Mouse (Mus musculus): Measurements from ENCODE around the gene Rfng. TPM values are rescaled to one million over a fixed set of nuclear protein-coding genes. Genes with fewer than 3 reads are reported as not detected.
"Not testable (repeated sequence)": the region's sequence is repeated elsewhere in the genome, so short reads cannot be mapped to it uniquely, and the experiment has no call there.

Gene Rfng
- polyA plus RNA-seq, 1 experiment: not detected

DNA sequence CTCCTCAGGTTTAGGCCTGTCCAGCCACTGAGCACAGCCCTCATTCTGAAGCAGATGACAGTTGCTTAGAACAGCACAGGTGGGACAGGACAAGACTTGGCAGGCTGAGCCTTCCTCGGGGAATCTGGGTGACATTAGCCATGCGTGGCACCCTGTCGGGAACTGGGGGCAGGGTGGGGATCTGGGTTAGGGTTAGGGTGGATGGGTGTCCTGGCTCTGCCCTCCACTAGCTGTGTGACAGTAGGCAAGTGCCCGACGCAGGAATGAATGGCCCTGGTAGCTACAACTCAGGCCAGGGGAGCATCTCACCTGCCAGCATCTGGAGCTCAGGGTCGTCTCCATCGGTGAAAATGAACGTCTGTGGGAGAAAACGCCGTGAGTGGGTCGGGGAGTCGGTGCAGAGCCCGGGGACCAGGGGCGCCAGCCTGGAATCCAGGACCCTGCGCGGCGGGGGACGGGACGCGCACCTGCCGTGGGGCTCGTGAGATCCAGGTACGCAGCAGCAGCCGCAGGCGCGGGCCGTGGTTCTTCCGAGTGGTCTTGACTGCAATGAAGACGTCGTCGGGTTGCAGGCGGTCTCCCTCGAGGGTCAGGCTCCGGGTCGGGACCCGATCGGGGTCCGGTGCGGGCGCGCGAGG lies 462 bp downstream of the Rfng start:
- TF ChIP-seq CTCF (IDR thresholded peaks at IDR 0.05; ENCODE audit: insufficient read depth, low read depth, low read length) (no peak), POLR2A (IDR thresholded peaks at IDR 0.05; ENCODE audit: insufficient read depth, low read depth, low read length) (no peak)
- Histone ChIP-seq H3K4me1 (ENCODE audit: control insufficient read depth, insufficient read depth, low read length) (peaks cover 28% of the 10 kb centered on the region), H3K4me3 (ENCODE audit: insufficient read depth, low read depth, low read length) (peak overlapping the region; percentile 97), H3K27ac (ENCODE audit: insufficient read depth, low read depth, low read length) (peak overlapping the region; percentile 21; the same call in 1 of the 2 replicates)
- 1% methylated on average over 42 of the region's 42 CpGs for WGBS

DNA sequence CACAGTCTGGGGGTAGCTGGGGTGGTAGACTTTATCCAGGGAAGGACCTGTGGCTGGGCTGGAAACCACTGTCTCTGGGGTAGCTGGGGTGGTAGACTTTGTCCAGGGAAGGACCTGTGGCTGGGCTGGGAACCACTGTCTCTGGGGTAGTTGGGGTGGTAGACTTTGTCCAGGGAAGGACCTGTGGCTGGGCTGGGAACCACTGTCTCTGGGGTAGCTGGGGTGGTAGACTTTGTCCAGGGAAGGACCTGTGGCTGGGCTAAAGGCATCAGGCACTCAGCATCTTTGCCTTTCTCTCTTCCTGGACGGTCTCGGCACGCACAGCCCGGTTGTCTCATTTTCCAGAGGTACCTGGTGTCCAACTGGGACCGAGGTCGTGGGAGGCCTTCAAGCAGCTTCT lies 2.6 kb downstream of the Rfng start:
- peaks cover 28% of the 10 kb centered on the region for H3K4me1 ChIP-seq (ENCODE audit: control insufficient read depth, insufficient read depth, low read length)
- not testable (repeated sequence) for H3K27ac ChIP-seq (ENCODE audit: insufficient read depth, low read depth, low read length); H3K4me3 ChIP-seq (ENCODE audit: insufficient read depth, low read depth, low read length)
- 97% methylated on average over 6 of the region's 6 CpGs for WGBS

DNA sequence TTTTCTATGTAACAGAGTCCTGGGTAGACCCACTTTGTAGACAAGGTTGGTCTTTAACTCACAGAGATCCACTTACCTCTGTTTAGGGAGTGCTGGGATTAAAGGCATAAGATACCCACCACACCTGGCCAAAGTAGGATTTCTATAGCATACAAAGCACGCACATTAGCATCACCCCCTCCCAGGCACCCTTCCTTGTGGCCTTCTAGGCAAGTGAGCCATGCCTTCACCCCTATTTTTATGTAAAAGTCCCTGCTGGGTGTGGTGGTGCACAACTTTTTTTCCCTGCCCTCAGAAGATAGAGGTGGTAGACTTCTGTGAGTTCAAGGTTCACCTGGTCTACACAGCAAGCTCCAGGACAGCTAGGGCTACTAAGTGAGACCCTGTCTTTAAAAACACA lies 4.1 kb downstream of the Rfng start:
- TF ChIP-seq POLR2A (IDR thresholded peaks at IDR 0.05; ENCODE audit: insufficient read depth, low read depth, low read length) (no peak), CTCF (IDR thresholded peaks at IDR 0.05; ENCODE audit: insufficient read depth, low read depth, low read length) (no peak)
- Histone ChIP-seq H3K4me1 (ENCODE audit: control insufficient read depth, insufficient read depth, low read length) (peaks cover 17% of the 10 kb centered on the region), H3K27ac (ENCODE audit: insufficient read depth, low read depth, low read length) (no peak overlapping the region), H3K4me3 (ENCODE audit: insufficient read depth, low read depth, low read length) (no peak overlapping the region)
- WGBS: 93% methylated on average over 1 of the region's 1 CpGs

DNA sequence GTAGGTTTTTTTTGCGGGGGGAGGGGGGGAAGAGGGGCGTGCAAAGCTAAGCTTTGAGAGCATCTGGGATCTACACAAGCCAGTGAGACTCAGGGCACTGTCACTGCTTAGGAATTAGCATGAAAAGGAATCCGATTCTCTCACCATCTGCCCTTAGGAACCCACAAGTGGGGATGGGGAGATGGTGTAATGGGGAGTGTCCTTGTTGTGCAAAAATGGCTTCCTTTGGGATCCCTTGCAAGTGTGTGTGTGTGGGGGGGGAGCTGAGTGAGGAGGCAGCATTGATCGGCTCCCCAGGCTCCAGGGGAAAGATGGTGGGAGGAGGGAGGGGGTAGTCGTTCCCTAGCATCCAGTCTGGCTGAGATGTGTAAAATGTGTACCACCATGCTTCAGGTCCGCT lies 6.9 kb downstream of the Rfng start:
- TF ChIP-seq POLR2A (IDR thresholded peaks at IDR 0.05; ENCODE audit: insufficient read depth, low read depth, low read length) (no peak), CTCF (IDR thresholded peaks at IDR 0.05; ENCODE audit: insufficient read depth, low read depth, low read length) (no peak)
- H3K4me1 ChIP-seq (ENCODE audit: control insufficient read depth, insufficient read depth, low read length): peaks cover under 1% of the 10 kb centered on the region; the same call in 1 of the 2 replicates
- no peak overlapping the region for H3K4me3 ChIP-seq (ENCODE audit: insufficient read depth, low read depth, low read length)
- WGBS: 18% methylated on average over 6 of the region's 6 CpGs
- no peak overlapping the region for H3K27ac ChIP-seq (ENCODE audit: insufficient read depth, low read depth, low read length)

DNA sequence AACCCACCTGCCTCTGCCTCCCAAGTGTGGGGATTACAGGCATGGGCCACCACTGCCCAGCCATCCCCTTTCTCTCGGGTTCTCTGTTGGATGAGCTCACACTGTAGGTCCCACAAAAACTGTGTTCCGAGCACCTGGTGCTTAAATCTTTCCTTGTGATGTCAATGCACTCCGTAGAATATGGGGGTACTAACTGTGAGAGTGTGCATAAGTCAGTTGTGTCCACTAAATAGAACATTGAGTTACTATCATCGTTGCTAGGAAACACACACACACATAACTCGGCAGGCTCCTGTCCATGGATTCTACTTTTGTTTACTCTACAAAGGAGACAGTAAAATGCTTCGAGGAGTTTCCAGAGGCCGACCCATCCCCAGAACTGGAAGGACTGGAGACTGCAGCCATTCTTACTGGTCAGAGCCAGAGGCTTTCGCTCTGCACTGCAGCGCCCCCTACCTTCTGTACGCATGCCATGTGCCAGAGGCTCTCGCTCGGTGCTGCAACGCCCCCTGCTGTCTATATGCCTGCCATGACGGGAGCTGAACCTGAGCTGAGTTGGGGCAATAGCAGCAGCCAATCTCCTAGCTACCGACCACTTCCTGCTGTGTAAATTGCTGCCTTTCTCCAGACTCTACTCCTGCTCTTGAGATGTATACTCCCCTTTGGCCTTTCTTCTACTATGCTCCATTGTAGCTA lies 8.1 kb downstream of the Rfng start:
- TF ChIP-seq CTCF (IDR thresholded peaks at IDR 0.05; ENCODE audit: insufficient read depth, low read depth, low read length) (peak; percentile 100), POLR2A (IDR thresholded peaks at IDR 0.05; ENCODE audit: insufficient read depth, low read depth, low read length) (no peak)
- WGBS: 17% methylated on average over 15 of the region's 15 CpGs
- H3K4me1 ChIP-seq (ENCODE audit: control insufficient read depth, insufficient read depth, low read length): no peaks in the 10 kb centered on the region
- H3K4me3 ChIP-seq (ENCODE audit: insufficient read depth, low read depth, low read length): no peak overlapping the region
- no peak overlapping the region for H3K27ac ChIP-seq (ENCODE audit: insufficient read depth, low read depth, low read length)

DNA sequence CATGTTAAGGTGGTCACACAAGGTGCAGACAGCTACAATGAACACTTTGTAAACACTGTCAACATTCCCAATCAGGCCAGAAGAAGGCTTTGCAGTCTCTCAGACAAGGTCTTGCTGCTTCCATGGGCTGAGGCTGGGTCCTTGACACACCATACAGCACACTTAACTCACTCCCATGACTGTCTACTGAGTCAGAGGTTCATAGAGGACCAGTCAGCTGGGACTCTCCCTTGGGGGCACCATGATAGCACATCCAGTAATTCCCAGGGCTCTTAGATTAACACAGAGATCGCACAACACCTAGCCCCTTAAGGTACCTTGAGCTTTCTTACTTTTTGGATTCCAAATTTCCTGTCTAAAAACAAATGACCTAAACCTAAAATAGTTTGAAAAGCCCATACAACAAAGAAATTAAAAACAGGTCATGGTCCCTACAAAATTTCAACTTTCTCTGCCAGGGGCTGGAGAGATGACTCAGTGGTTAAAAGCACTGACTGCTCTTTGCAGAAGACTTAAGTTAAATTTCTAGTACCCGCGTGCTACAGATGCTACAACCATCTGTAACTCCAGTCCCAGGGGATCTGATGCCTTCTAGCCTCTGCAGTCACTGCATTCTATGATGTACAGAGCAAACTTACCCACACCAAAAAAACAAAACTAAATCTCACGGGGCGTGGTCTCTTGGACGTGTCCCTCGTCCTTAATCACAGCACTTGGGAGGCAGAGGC lies 10.4 kb downstream of the Rfng start:
- TF ChIP-seq POLR2A (IDR thresholded peaks at IDR 0.05; ENCODE audit: insufficient read depth, low read depth, low read length) (no peak), CTCF (IDR thresholded peaks at IDR 0.05; ENCODE audit: insufficient read depth, low read depth, low read length) (no peak)
- 93% methylated on average over 7 of the region's 7 CpGs for WGBS
- H3K4me3 ChIP-seq (ENCODE audit: insufficient read depth, low read depth, low read length): no peak overlapping the region
- no peak overlapping the region for H3K27ac ChIP-seq (ENCODE audit: insufficient read depth, low read depth, low read length)
- no peaks in the 10 kb centered on the region for H3K4me1 ChIP-seq (ENCODE audit: control insufficient read depth, insufficient read depth, low read length)

DNA sequence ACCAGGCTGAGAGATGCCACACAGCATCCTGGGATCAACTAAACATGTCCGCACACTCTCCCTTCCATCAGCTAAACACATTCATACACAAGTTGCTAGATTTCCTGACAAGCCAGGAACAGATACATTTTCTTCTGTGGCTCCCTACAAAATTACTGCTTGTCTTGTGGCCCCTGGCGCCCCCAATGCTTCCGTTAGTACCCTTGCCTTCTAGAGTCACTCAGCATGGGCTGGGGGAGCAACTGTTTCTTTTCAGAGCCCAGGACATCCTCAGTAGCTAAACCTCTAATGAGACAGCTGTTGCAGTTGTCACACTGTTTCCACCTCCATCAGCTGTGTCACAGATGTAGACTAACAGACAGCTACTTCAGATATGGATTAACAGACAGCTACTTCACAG lies 11.3 kb downstream of the Rfng start:
- TF ChIP-seq POLR2A (IDR thresholded peaks at IDR 0.05; ENCODE audit: insufficient read depth, low read depth, low read length): no peak
- no peak for TF ChIP-seq CTCF (IDR thresholded peaks at IDR 0.05; ENCODE audit: insufficient read depth, low read depth, low read length)
- no peaks in the 10 kb centered on the region for H3K4me1 ChIP-seq (ENCODE audit: control insufficient read depth, insufficient read depth, low read length)
- H3K4me3 ChIP-seq (ENCODE audit: insufficient read depth, low read depth, low read length): no peak overlapping the region
- no peak overlapping the region for H3K27ac ChIP-seq (ENCODE audit: insufficient read depth, low read depth, low read length)
- WGBS: 78% methylated on average over 3 of the region's 3 CpGs

DNA sequence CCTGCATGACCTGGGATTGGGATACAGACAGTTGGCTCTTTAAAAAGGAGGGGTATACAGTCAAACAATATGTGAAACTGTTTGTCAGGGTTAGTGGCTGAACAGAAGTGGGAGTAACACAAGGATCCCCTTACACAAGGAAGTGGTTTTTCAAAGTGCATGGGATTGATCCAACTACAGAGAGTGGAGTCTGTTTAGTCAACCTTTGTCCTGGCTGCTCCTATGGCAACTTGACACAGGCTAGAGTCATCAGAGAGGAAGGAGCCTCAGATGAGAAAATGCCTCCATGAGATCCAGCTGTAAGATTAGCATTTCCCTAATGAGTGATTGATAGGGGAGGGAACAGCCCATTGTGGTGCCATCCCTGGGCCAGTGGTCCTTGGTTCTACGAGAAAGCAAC lies 15.8 kb downstream of the Rfng start:
- 39% methylated on average over 1 of the region's 1 CpGs for WGBS
- no peaks in the 10 kb centered on the region for H3K4me1 ChIP-seq (ENCODE audit: control insufficient read depth, insufficient read depth, low read length)
- TF ChIP-seq POLR2A (IDR thresholded peaks at IDR 0.05; ENCODE audit: insufficient read depth, low read depth, low read length) (no peak), CTCF (IDR thresholded peaks at IDR 0.05; ENCODE audit: insufficient read depth, low read depth, low read length) (no peak)
- H3K4me3 ChIP-seq (ENCODE audit: insufficient read depth, low read depth, low read length): no peak overlapping the region
- H3K27ac ChIP-seq (ENCODE audit: insufficient read depth, low read depth, low read length): no peak overlapping the region

DNA sequence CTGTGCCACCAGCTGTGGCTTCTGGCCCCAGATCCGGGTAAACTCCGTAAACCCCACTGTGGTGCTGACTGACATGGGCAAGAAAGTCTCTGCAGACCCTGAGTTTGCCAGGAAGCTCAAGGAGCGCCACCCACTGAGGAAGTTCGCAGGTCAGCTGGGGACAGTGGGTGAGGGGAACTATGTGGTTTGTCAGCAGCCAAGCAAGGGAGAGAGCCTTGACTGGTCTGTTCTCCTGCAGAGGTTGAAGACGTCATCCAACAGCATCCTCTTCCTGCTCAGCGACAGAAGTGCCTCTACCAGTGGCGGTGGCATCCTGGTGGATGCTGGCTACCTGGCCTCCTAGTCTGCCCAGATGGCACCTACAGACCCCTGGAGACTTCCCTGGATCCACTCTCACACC lies 17.0 kb downstream of the Rfng start:
- not testable (repeated sequence) for H3K27ac ChIP-seq (ENCODE audit: insufficient read depth, low read depth, low read length); H3K4me1 ChIP-seq (ENCODE audit: control insufficient read depth, insufficient read depth, low read length); H3K4me3 ChIP-seq (ENCODE audit: insufficient read depth, low read depth, low read length)
- WGBS: 87% methylated on average over 5 of the region's 7 CpGs

DNA sequence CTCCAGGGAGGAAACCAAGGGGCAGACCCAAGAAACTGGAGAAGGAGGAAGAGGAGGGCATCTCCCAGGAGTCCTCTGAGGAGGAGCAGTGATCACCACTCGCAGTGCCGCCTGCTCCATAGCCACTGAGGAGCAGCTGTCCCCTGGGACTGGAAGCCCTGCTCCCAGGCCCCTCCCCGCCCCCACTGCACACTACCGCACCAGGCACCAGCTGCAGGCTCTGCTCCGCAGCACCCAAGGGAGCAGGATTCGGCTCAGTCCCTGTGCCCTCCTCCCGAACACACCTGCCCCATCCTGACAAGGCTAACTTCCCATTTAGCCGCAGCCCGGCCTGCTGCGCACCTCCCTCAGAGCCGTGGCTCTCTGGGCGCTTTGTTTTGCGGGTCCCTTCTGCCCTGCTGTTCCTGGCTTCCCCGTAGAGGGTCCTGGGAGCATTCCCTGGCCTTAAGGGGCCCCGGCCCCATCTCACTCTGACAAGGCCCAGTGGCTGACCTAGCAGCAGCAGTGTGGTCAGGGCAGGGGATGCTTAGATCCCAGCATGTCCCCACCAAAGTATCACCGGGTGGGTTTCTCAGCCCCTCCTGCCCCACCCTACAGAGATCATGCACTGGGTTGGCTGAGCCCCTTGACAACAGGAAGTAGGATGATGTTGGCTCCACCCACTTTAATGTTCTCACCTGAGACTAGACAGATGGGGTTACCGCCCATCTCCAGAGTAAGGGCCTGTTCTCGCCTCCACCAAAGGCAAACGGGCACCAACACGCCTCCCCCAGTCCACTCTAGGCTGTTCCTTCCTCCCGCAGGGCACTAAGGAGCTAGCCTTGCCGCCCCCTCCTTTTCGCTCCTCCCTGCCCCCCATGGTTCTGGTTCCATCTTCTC lies 20.6 kb downstream of the Rfng start:
- H3K4me1 ChIP-seq (ENCODE audit: control insufficient read depth, insufficient read depth, low read length); H3K27ac ChIP-seq (ENCODE audit: insufficient read depth, low read depth, low read length); H3K4me3 ChIP-seq (ENCODE audit: insufficient read depth, low read depth, low read length): not testable (repeated sequence)
- 32% methylated on average over 12 of the region's 23 CpGs for WGBS

DNA sequence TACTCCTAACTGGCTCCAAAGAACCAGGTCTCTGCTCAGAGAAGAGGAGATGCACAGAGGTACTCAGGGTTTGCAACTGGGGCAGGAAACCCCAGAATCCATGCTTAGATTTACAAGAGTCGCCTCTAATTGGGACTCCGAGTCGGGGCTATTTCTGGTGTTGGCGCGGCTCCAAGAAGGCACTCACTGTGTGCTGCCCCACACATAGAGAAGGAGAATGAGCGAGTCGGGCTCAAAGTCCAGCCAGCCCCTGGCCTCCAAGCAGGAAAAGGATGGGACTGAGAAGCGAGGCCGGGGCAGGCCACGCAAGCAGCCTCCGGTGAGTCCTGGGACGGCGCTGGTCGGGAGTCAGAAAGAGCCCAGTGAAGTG lies 21.4 kb downstream of the Rfng start, which contains the start of gene Hmga1b:
Gene Hmga1b, plus strand, starts transcription at position 123 of the 370 bp plus-strand sequence.
- not testable (repeated sequence) for H3K4me1 ChIP-seq (ENCODE audit: control insufficient read depth, insufficient read depth, low read length); H3K27ac ChIP-seq (ENCODE audit: insufficient read depth, low read depth, low read length); H3K4me3 ChIP-seq (ENCODE audit: insufficient read depth, low read depth, low read length)
- WGBS: 14% methylated on average over 14 of the region's 14 CpGs
